Mouse (Mus musculus) embryonic fibroblast, embryonic 13.5 days (primary cell): Measurements from ENCODE around the gene Slc25a3.

Experiments
- CTCF ChIP-seq: IDR thresholded peaks from 2 replicates; pipeline ENCODE4 v1.5.1; 2011; ENCODE audit warnings: mild to moderate bottlenecking, control low read depth, low read length, moderate library complexity, borderline replicate concordance; ENCODE audit not compliant: insufficient read depth
- POLR2A ChIP-seq: IDR thresholded peaks from 2 replicates; pipeline ENCODE4 v1.6.1; 2011; ENCODE audit warnings: low read depth, mild to moderate bottlenecking, control low read depth, low read length, moderate library complexity

DNA sequence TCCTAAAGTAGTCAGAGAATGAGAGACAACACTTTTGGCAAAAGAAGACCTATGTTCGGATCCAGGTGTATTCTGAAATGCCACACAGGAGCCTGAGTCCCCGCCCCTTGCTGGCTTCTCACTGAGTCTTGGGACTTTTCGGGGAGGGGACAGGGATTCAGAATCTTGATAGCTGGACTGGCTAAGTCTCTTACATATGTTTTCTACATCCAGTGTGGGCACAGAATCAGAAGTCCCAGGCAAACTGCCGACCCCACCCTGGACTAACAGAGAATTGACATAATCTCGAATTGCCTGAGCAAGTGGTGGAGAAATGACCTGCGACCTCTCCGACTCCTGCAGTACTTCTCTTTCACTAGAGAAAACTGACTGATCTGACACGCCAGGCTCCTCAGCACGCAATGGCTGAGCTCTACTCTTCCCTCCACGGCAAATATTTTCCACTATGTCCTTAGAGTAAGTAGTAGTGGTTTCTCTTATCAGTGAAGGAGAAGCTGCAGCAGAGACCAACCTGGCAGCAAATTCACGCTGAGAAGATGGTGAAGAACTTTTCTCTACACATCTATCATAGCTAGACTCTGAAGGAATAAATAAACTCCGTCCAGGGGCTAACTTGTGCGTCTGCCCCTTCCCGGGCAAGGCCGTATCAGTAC is 38.8 kb upstream of the Slc25a3 start:
- no peak for TF ChIP-seq CTCF
- TF ChIP-seq POLR2A, result no peak
